Mouse (Mus musculus): ENCODE measurements around the gene Mr1. TPM values are rescaled to one million over a fixed set of nuclear protein-coding genes. Genes with fewer than 3 reads are reported as not detected.

The Mr1 gene
- polyA plus RNA-seq, 1 experiment from 2014 or later = 7.7 TPM

Other genes with a start within 250 kb of the Mr1 start
- gene Ier5, start 47.2 kb downstream of the Mr1 start, polyA plus RNA-seq (2015; fragmentation: Nextera tagmentation; extraction: Ambion mirVana) = 5.8 and 6.0 TPM in 2 replicates
- 89.3 and 98.1 TPM in 2 replicates for gene Stx6, start 11.9 kb upstream of the Mr1 start, polyA plus RNA-seq (2015; fragmentation: Nextera tagmentation; extraction: Ambion mirVana)
- 8.5 and 9.1 TPM in 2 replicates for gene BC034090, start 97.6 kb upstream of the Mr1 start, polyA plus RNA-seq (2015; fragmentation: Nextera tagmentation; extraction: Ambion mirVana)

All from limb, embryonic 13.5 days (tissue).